Mouse (Mus musculus) lung, embryonic 16.5 days (tissue): ENCODE data around the gene Gabra3. TPM values are rescaled to one million over a fixed set of nuclear protein-coding genes. Genes with fewer than 3 reads are reported as not detected.

Source experiments
- ATAC-seq: fragments of 200-750 bp; cut with Nextera tagmentation; 2 replicates; pipeline ENCODE4 v1.8.0; 2017; ENCODE audit warnings: low read depth, mild to moderate bottlenecking, moderate library complexity
- H3K27ac ChIP-seq: fragments of 300-500 bp; sonication (generic); 2 replicates; pipeline ENCODE4 v1.5.1; 2014; ENCODE audit warnings: mild to moderate bottlenecking, control low read depth, low read length
- H3K27me3 ChIP-seq: fragments of 300-500 bp; sonication (generic); 2 replicates; pipeline ENCODE4 v1.6.1; 2014; ENCODE audit warnings: low read depth, low read length, mixed read lengths; ENCODE audit not compliant: control insufficient read depth, insufficient read depth
- H3K36me3 ChIP-seq: fragments of 300-500 bp; sonication (generic); 2 replicates; pipeline ENCODE4 v1.6.1; 2014; ENCODE audit warnings: low read length; ENCODE audit not compliant: control insufficient read depth, insufficient read depth
- H3K4me1 ChIP-seq: fragments of 300-500 bp; sonication (generic); replicated peaks from 2 replicates; pipeline ENCODE4 v1.6.1; 2014; ENCODE audit warnings: low read length, mixed read lengths; ENCODE audit not compliant: control insufficient read depth, insufficient read depth
- H3K4me2 ChIP-seq: fragments of 300-500 bp; sonication (generic); 2 replicates; pipeline ENCODE4 v1.6.1; 2014; ENCODE audit warnings: low read depth, low read length, control low read depth
- H3K4me3 ChIP-seq: fragments of 300-500 bp; sonication (generic); 2 replicates; pipeline ENCODE4 v1.5.1; 2014; ENCODE audit warnings: mild to moderate bottlenecking, low read length, control low read depth
- H3K9ac ChIP-seq: fragments of 300-500 bp; sonication (generic); 2 replicates; pipeline ENCODE4 v1.6.1; 2014; ENCODE audit warnings: low read length, control low read depth
- H3K9me3 ChIP-seq: fragments of 300-500 bp; sonication (generic); 2 replicates; pipeline ENCODE4 v1.6.1; 2016; ENCODE audit warnings: low read length; ENCODE audit not compliant: control insufficient read depth
- WGBS: fragments of 180-500 bp; shearing (Covaris S2); extraction: QIAGEN DNeasy Blood & Tissue Kit; methylation state at CpG from one replicate; pipeline ENCODE4 v1.1.7; 2014; 5-methylcytosine and 5-hydroxymethylcytosine counted together
- polyA plus RNA-seq: library from polyadenylated mRNA; unstranded; fragments of >200 nt; fragmentation: Nextera tagmentation; extraction: Ambion mirVana; gene quantifications from 2 replicates; pipeline ENCODE4 v1.2.1, GENCODE M21; 2015

The Gabra3 gene
- 1.4 and 1.7 TPM in 2 replicates for polyA plus RNA-seq

GRCm38 (mm10) chrX:72656230-72656898 lies at the start of gene Gabra3:
TSS of gene Gabra3 (minus strand) at chrX:72656848.
- Histone ChIP-seq H3K27ac (no peak within 1 kb of the TSS), H3K4me3 (peak within 1 kb of the TSS; percentile 18; the same call in 1 of the 2 replicates), H3K4me2 (peak within 1 kb of the TSS; percentile 38), H3K9ac (no peak within 1 kb of the TSS), H3K36me3 (no peaks in the 10 kb centered on the region), H3K27me3 (no peaks in the 10 kb centered on the region; the same call in 1 of the 2 replicates), H3K4me1 (no peaks in the 10 kb centered on the region), H3K9me3 (no peaks in the 10 kb centered on the region)
- no peak for ATAC-seq
- 10% methylated on average over 4 of the region's 4 CpGs for WGBS

- no peaks in the 10 kb centered on the region for H3K4me1 ChIP-seq
- no peak overlapping the region for H3K27ac ChIP-seq
- H3K9me3 ChIP-seq, result no peaks in the 10 kb centered on the region
- no peak for ATAC-seq
- peak overlapping the region; percentile 18; the same call in 1 of the 2 replicates for H3K4me3 ChIP-seq
- H3K36me3 ChIP-seq, result no peaks in the 10 kb centered on the region
- H3K27me3 ChIP-seq, result no peaks in the 10 kb centered on the region; the same call in 1 of the 2 replicates
- 10% methylated on average over 10 of the region's 11 CpGs for WGBS
- H3K9ac ChIP-seq, result no peak overlapping the region
- peak overlapping the region; percentile 38 for H3K4me2 ChIP-seq
These were observed 859 bp downstream of the Gabra3 start for GRCm38 (mm10) chrX:72655789-72656188.

- Histone ChIP-seq H3K4me2 (peak overlapping the region; percentile 38), H3K4me3 (no peak overlapping the region; the same call in 1 of the 2 replicates), H3K27ac (no peak overlapping the region), H3K4me1 (no peaks in the 10 kb centered on the region), H3K9me3 (no peaks in the 10 kb centered on the region), H3K36me3 (no peaks in the 10 kb centered on the region), H3K9ac (no peak overlapping the region), H3K27me3 (no peaks in the 10 kb centered on the region; the same call in 1 of the 2 replicates)
- WGBS, result 11% methylated on average over 5 of the region's 5 CpGs
- no peak for ATAC-seq
These were observed 1.3 kb downstream of the Gabra3 start for GRCm38 (mm10) chrX:72655381-72655780.

- WGBS, result 37% methylated on average over 3 of the region's 3 CpGs
- Histone ChIP-seq H3K9me3 (no peaks in the 10 kb centered on the region), H3K27ac (no peak overlapping the region), H3K4me1 (no peaks in the 10 kb centered on the region), H3K4me3 (no peak overlapping the region), H3K27me3 (no peaks in the 10 kb centered on the region; the same call in 1 of the 2 replicates), H3K36me3 (no peaks in the 10 kb centered on the region), H3K9ac (no peak overlapping the region), H3K4me2 (no peak overlapping the region)
- ATAC-seq, result no peak
These were observed 6.0 kb downstream of the Gabra3 start for GRCm38 (mm10) chrX:72650688-72651087.

GRCm38 (mm10) chrX:72644691-72645090 lies 12.0 kb downstream of the Gabra3 start:
- Histone ChIP-seq H3K4me3 (no peak overlapping the region), H3K27ac (no peak overlapping the region), H3K27me3 (no peaks in the 10 kb centered on the region), H3K36me3 (no peaks in the 10 kb centered on the region), H3K9ac (no peak overlapping the region), H3K4me1 (no peaks in the 10 kb centered on the region), H3K9me3 (no peaks in the 10 kb centered on the region), H3K4me2 (no peak overlapping the region)
- 46% methylated on average over 2 of the region's 2 CpGs for WGBS
- ATAC-seq, result no peak

GRCm38 (mm10) chrX:72497284-72497683 lies 159.4 kb downstream of the Gabra3 start:
- no peaks in the 10 kb centered on the region for H3K27me3 ChIP-seq
- no peak for ATAC-seq
- H3K4me2 ChIP-seq, result no peak overlapping the region
- no peaks in the 10 kb centered on the region for H3K9me3 ChIP-seq
- no peaks in the 10 kb centered on the region for H3K36me3 ChIP-seq
- H3K27ac ChIP-seq, result no peak overlapping the region
- no peaks in the 10 kb centered on the region for H3K4me1 ChIP-seq
- no peak overlapping the region for H3K9ac ChIP-seq
- no peak overlapping the region for H3K4me3 ChIP-seq
- WGBS, result 71% methylated on average over 5 of the region's 5 CpGs

- Histone ChIP-seq H3K27ac (no peak overlapping the region), H3K9me3 (no peaks in the 10 kb centered on the region)
These were observed 166.8 kb downstream of the Gabra3 start for GRCm38 (mm10) chrX:72489806-72490205.

GRCm38 (mm10) chrX:72386758-72387157 lies 269.9 kb downstream of the Gabra3 start, which contains the start of gene Magea10:
TSS of gene Magea10 (minus strand) at chrX:72386858.
- Histone ChIP-seq H3K27me3 (no peaks in the 10 kb centered on the region), H3K9ac (no peak within 1 kb of the TSS), H3K4me3 (no peak within 1 kb of the TSS), H3K9me3 (no peaks in the 10 kb centered on the region), H3K27ac (no peak within 1 kb of the TSS), H3K4me1 (no peaks in the 10 kb centered on the region), H3K4me2 (no peak within 1 kb of the TSS), H3K36me3 (no peaks in the 10 kb centered on the region)
- ATAC-seq, result no peak
- WGBS, result 89% methylated on average over 6 of the region's 6 CpGs

More at GRCm38 (mm10) chrX:72489806-72490205, 166.8 kb downstream of the Gabra3 start:
- 91% methylated on average over 2 of the region's 2 CpGs for WGBS
- H3K4me2 ChIP-seq, result no peak overlapping the region
- no peak overlapping the region for H3K9ac ChIP-seq
- H3K27me3 ChIP-seq, result no peaks in the 10 kb centered on the region
- no peak overlapping the region for H3K4me3 ChIP-seq
- H3K4me1 ChIP-seq, result no peaks in the 10 kb centered on the region
- H3K36me3 ChIP-seq, result no peaks in the 10 kb centered on the region
- ATAC-seq, result no peak
